Mouse (Mus musculus) adrenal gland (tissue): ENCODE measurements at regions not wholly inside any gene's neighbourhood (a gene's known extent, or its start where the extent isn't known, plus 50 kb on each side); places are given as distances from the start of the nearest gene placed in this dataset.

Experiments
- intact Hi-C: fragments of 180-260 bp; cut with DNase I; formaldehyde crosslinking; loops from one replicate; pipeline ENCODE4 v1.15.1; 2025

GRCm38 (mm10) chr7:89088141-89088540, 315.9 kb downstream of the Tmem135 start:
- intact Hi-C loops: no loop called here

GRCm38 (mm10) chr7:89086348-89086747, 317.7 kb downstream of the Tmem135 start:
- intact Hi-C loops: loop anchor here (2.0 kb wide), 1 partner anchor 332 kb away; no protein-coding TSS in a partner anchor

GRCm38 (mm10) chr7:89073939-89074690, 329.9 kb downstream of the Tmem135 start:
- intact Hi-C loops: no loop called here

- intact Hi-C loops: no loop called here
Observed at GRCm38 (mm10) chr7:89070030-89070429, 334.0 kb downstream of the Tmem135 start.

GRCm38 (mm10) chr7:89064462-89064861, 339.6 kb downstream of the Tmem135 start:
- intact Hi-C loops: no loop called here

- intact Hi-C loops: no loop called here
Observed at GRCm38 (mm10) chr7:89063630-89064029, 340.4 kb downstream of the Tmem135 start.

- intact Hi-C loops: no loop called here
Observed at GRCm38 (mm10) chr7:89054494-89054893, 349.5 kb downstream of the Tmem135 start.

- intact Hi-C loops: no loop called here
Observed at GRCm38 (mm10) chr7:89051240-89051639, 352.8 kb downstream of the Tmem135 start.

GRCm38 (mm10) chr7:89046405-89047217, 357.4 kb downstream of the Tmem135 start:
- intact Hi-C loops: no loop called here

GRCm38 (mm10) chr7:89042977-89043376, 361.0 kb downstream of the Tmem135 start:
- intact Hi-C loops: no loop called here

- intact Hi-C loops: no loop called here
Observed at GRCm38 (mm10) chr7:89041287-89041686, 362.7 kb downstream of the Tmem135 start.

- intact Hi-C loops: no loop called here
Observed at GRCm38 (mm10) chr7:89040139-89040538, 363.9 kb downstream of the Tmem135 start.

- intact Hi-C loops: no loop called here
Observed at GRCm38 (mm10) chr7:89035138-89035996, 368.7 kb downstream of the Tmem135 start.

- intact Hi-C loops: no loop called here
Observed at GRCm38 (mm10) chr7:89023230-89024030, 380.6 kb downstream of the Tmem135 start.

GRCm38 (mm10) chr7:88998815-88999392, 405.1 kb downstream of the Tmem135 start:
- intact Hi-C loops: no loop called here

GRCm38 (mm10) chr7:88997815-88998477, 406.1 kb downstream of the Tmem135 start:
- intact Hi-C loops: no loop called here

- intact Hi-C loops: no loop called here
Observed at GRCm38 (mm10) chr7:88974436-88974835, 429.6 kb downstream of the Tmem135 start.

GRCm38 (mm10) chr7:88960841-88961240, 443.2 kb downstream of the Tmem135 start:
- intact Hi-C loops: no loop called here

GRCm38 (mm10) chr7:88960190-88960589, 443.8 kb downstream of the Tmem135 start:
- intact Hi-C loops: no loop called here
